Mouse (Mus musculus) NIH3T3 (cell line): ENCODE data around the gene Cd300lf.

Experiments used
- DNase-seq: peaks from one replicate; pipeline ENCODE4 v3.0.0-alpha.2; 2012; ENCODE audit warnings: low read depth

Cd300lf gene

DNA sequence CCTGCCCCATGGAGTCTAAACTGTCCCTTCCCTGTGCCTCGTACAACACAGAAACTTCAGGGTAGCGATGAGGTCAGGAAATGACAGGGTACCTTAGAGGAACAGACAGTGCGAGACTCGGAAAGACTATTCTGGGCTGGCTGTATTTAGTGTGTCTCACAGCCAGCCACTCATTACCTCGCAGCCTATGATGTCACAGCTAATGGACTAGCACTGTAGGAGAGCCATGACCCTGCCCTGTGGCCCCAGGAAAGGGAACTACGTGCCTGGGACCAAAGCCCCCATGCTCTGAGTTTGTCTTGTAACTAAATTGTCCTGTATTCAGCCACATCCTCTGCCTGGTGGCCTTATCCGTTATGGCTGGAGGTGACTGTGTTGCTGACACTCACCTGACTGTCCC is 58.4 kb downstream of the Cd300lf start:
- no peak for DNase-seq

DNA sequence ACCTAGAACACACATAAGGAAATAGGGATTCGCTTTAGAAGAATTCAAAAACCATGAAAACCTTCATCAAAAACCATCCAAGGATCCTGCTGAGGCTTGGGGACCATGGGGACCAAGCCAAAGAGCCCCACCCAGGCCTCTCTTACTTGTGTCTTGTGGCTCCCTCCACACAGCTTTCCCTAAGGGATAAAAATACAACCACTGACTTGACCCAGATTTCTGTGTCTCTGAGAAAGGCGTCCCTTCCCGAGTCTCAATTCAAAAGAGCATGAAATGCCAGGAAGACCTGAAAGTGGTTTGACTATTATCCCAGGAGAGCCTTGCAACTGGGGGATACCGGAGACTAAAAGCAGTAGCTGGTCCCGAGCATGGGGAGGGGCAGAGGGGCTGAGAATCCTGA is 60.8 kb downstream of the Cd300lf start:
- DNase-seq = no peak

DNA sequence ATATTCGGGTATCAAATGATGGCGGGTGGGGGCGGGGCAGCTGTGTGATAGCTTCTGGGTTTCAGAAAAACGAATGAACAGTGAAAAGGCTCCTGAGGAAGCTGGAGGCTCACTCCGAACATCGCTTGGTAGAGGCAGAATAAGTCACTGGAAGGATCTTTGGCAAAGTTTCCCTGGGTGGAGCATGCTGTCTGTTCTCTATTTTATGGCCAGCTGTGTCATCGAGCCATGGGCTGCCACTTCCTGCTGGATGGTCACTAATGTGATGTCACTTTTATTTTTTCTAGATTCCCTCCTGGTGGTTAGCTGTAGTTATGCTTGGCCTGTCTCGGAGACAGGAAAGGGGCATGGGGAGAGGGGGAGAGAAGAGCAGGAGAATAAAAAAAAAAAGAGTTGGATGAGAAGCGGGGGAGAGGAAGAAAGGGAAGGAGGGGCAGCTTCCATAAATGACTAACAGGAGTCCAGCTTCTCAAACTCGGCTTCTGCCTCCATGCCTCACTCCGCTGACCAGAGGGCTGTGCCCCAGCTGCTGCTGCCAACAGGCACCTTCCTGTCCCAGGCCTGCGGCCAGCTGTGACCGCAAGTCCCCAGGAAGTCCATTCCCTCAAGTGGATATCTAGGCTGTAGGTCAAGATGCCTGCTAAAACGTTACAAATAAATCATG is 62.0 kb downstream of the Cd300lf start:
- DNase-seq = peak; percentile 73

DNA sequence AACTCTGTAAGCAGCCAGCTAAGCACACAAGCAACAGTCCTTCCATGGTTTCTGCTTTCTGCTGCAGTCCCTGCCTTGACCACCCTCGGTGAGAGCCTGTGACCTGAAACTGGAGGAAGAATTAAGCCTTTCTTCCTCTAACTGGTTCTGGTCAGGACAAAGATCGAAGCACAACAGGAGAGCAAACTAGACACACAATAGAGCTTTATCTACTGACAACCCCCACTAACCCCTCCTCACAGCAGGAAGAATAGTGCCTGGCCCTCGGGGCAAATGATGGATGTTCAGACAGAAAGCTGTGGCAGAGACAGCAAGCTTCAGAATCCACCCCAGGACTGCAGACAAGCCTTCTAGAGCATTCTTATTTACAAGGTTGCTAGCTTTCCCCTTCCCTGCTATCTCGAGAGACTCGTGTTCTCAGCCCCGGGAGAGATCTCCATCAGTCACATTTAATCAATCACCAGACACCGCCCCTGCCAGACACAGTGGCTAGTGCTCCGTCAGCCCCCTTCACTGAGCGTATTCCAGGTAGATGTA is 62.7 kb downstream of the Cd300lf start:
- DNase-seq = no peak

DNA sequence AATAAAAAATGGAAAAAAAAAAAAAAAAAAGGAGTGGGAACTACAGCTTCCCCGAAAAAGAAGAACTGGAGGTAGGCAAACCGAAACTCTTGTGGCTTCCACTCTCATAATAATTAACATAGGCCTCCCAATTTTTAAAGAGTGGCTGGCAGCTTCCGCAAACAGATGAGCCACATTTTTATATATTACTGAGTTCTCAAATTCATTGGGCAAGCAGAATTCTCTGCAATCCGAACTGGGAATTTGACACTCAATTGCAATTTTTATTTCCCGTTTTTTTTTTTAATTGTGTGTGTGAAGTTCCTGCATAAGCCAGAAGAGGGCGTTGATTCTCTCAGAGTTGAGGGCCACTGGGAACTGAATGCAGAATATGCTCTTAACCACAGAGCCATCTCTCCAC is 67.0 kb downstream of the Cd300lf start:
- no peak for DNase-seq
